Mouse (Mus musculus) heart, postnatal 0 days (tissue): Measurements from ENCODE around the gene Lysmd4. TPM values are rescaled to one million over a fixed set of nuclear protein-coding genes. Genes with fewer than 3 reads are reported as not detected.
"Not testable (repeated sequence)": the region's sequence is repeated elsewhere in the genome, so short reads cannot be mapped to it uniquely, and the experiment has no call there.

ENCODE experiments used
- ATAC-seq: fragments of 200-750 bp; cut with Nextera tagmentation; 2 replicates; pipeline ENCODE4 v1.8.0; 2017; ENCODE audit warnings: low read depth, moderate number of reproducible peaks, moderate library complexity; ENCODE audit not compliant: insufficient read depth
- DNase-seq: peaks from one replicate; pipeline ENCODE4 v3.0.0-alpha.2; 2016; ENCODE audit warnings: low spot score
- H3K27ac ChIP-seq: fragments of 300-500 bp; sonication (generic); 2 replicates; pipeline ENCODE4 v1.5.1; 2014; ENCODE audit warnings: low read depth, mild to moderate bottlenecking
- H3K27me3 ChIP-seq: fragments of 300-500 bp; sonication (generic); 2 replicates; pipeline ENCODE4 v1.6.1; 2014; ENCODE audit warnings: low read length, mixed read lengths; ENCODE audit not compliant: control insufficient read depth, insufficient read depth
- H3K36me3 ChIP-seq: fragments of 300-500 bp; sonication (generic); replicated peaks from 2 replicates; pipeline ENCODE4 v1.6.1; 2014; ENCODE audit warnings: low read length, mixed read lengths; ENCODE audit not compliant: control insufficient read depth, insufficient read depth
- H3K4me1 ChIP-seq: fragments of 300-500 bp; sonication (generic); 2 replicates; pipeline ENCODE4 v1.6.1; 2014; ENCODE audit warnings: antibody characterized with exemption; ENCODE audit not compliant: control insufficient read depth, insufficient read depth
- H3K4me2 ChIP-seq: fragments of 300-500 bp; sonication (generic); 2 replicates; pipeline ENCODE4 v1.6.1; 2014; ENCODE audit warnings: low read depth, mild to moderate bottlenecking, low read length, moderate library complexity
- H3K4me3 ChIP-seq: fragments of 300-500 bp; sonication (generic); 2 replicates; pipeline ENCODE4 v1.5.1; 2014; ENCODE audit warnings: low read depth, low read length
- H3K9ac ChIP-seq: fragments of 300-500 bp; sonication (generic); replicated peaks from 2 replicates; pipeline ENCODE4 v1.6.1; 2014; ENCODE audit warnings: low read depth, low read length, mixed read lengths
- H3K9me3 ChIP-seq: fragments of 300-500 bp; sonication (generic); replicated peaks from 2 replicates; pipeline ENCODE4 v1.6.1; 2016; ENCODE audit warnings: low read length; ENCODE audit not compliant: control insufficient read depth
- CTCF ChIP-seq: IDR thresholded peaks from 2 replicates; pipeline ENCODE4 v1.5.1; 2016; ENCODE audit warnings: antibody characterized with exemption, control low read depth, low read depth
- EP300 ChIP-seq: IDR thresholded peaks from 2 replicates; pipeline ENCODE4 v1.6.1; 2016; ENCODE audit warnings: antibody characterized with exemption, low read depth
- WGBS: fragments of 180-500 bp; shearing (Covaris S2); extraction: QIAGEN DNeasy Blood & Tissue Kit; methylation state at CpG from one replicate; pipeline ENCODE4 v1.1.7; 2014; 5-methylcytosine and 5-hydroxymethylcytosine counted together
- polyA plus RNA-seq: library from polyadenylated mRNA; unstranded; fragments of >200 nt; fragmentation: Nextera tagmentation; extraction: Ambion mirVana; gene quantifications from 2 replicates; pipeline ENCODE4 v1.2.1, GENCODE M21; 2015
- total RNA-seq: library from RNA; depleted of rRNA; stranded (reverse); fragments of >200 nt; gene quantifications from 2 replicates; pipeline ENCODE4 v1.2.3, GENCODE M21; 2014; ENCODE audit warnings: low replicate concordance

Gene Lysmd4
- total and polyA plus RNA-seq, 2 experiments from 2014 or later, result 15.0 to 15.9 TPM

- WGBS, result 20% methylated on average over 4 of the region's 4 CpGs
- H3K27me3 ChIP-seq, H3K9ac ChIP-seq, H3K4me3 ChIP-seq, H3K9me3 ChIP-seq: not testable (repeated sequence)
- peaks cover 19% of the 10 kb centered on the region for H3K36me3 ChIP-seq
- ATAC-seq (peak; percentile 69), DNase-seq (peak; percentile 64)
- H3K4me1 ChIP-seq, result peaks cover 25% of the 10 kb centered on the region
- peak overlapping the region; percentile 20 for H3K4me2 ChIP-seq
- peak overlapping the region; percentile 51 for H3K27ac ChIP-seq
- TF ChIP-seq EP300, result 0 out of 2 replicates have a peak, but pooled peaks have one; percentile 33
These were observed 48.1 kb downstream of the Lysmd4 start for GRCm38 (mm10) chr7:67270447-67270846.

DNA sequence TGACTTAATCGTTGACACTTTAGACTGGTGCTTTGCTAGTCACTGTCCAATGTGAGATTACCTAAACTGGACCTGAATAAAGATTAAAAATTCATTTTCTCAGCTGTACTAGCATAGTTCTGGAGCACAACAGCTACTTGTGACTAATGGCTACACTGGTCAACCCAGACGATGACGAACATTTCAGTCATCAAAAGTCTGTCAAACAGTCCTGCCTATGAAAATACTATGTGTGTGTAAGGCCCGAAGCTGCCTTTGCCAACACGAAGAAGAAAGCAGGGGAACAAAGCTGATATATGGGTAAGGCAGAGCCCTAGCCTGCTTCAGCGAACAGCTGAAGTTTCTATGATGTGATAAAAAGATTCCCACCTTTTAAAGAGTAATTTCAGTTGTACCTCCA is 61.2 kb downstream of the Lysmd4 start:
- Histone ChIP-seq H3K4me3 (no peak overlapping the region), H3K9ac (no peak overlapping the region), H3K4me1 (peaks cover 18% of the 10 kb centered on the region; the same call in 1 of the 2 replicates), H3K9me3 (no peaks in the 10 kb centered on the region), H3K27ac (no peak overlapping the region), H3K36me3 (peaks cover 20% of the 10 kb centered on the region), H3K4me2 (no peak overlapping the region), H3K27me3 (no peaks in the 10 kb centered on the region)
- ATAC-seq (no peak), DNase-seq (no peak)
- 92% methylated on average over 6 of the region's 6 CpGs for WGBS
- TF ChIP-seq EP300 (no peak), CTCF (no peak)

DNA sequence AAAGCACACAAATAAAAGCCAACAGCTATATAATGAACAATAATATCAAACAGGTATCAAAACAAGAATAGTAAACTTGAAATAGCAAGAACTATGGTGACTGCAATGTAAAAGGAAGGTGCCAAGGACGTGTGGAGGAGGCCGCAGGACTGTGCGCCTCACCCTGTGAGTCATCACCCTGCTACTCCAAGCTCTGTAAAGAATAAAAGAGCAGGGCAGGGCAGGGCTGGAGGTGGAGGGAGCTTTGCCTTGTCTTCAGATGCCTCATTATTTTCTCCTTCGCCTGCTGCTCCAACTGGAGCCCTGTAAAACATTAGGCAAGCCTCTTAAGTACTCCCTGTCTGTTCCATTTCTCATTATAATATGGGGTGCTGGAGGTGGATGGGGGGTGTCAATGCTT is 65.1 kb downstream of the Lysmd4 start:
- TF ChIP-seq EP300, result no peak
- TF ChIP-seq CTCF, result no peak
- DNase-seq (no peak), ATAC-seq (no peak)
- Histone ChIP-seq H3K4me2 (no peak overlapping the region), H3K36me3 (peaks cover 24% of the 10 kb centered on the region; the same call in 1 of the 2 replicates), H3K27ac (0 out of 2 replicates have a peak overlapping the region, but pooled peaks have one; percentile 25), H3K4me3 (no peak overlapping the region), H3K27me3 (no peaks in the 10 kb centered on the region), H3K9me3 (no peaks in the 10 kb centered on the region), H3K9ac (no peak overlapping the region), H3K4me1 (peaks cover 18% of the 10 kb centered on the region; the same call in 1 of the 2 replicates)
- WGBS, result 62% methylated on average over 4 of the region's 4 CpGs

- H3K27me3 ChIP-seq, result no peaks in the 10 kb centered on the region
- no peak overlapping the region for H3K4me3 ChIP-seq
- H3K4me2 ChIP-seq, result no peak overlapping the region
- DNase-seq, result no peak
- peaks cover 13% of the 10 kb centered on the region; the same call in 1 of the 2 replicates for H3K4me1 ChIP-seq
- no peak overlapping the region for H3K9ac ChIP-seq
- 80% methylated on average over 1 of the region's 1 CpGs for whole genome bisulfite sequencing
- no peak overlapping the region for H3K27ac ChIP-seq
- TF ChIP-seq CTCF, result no peak
- no peak for TF ChIP-seq EP300
- peaks cover 30% of the 10 kb centered on the region for H3K36me3 ChIP-seq
- no peak for ATAC-seq
- no peaks in the 10 kb centered on the region for H3K9me3 ChIP-seq
These were observed 69.0 kb downstream of the Lysmd4 start for GRCm38 (mm10) chr7:67291356-67291755.

DNA sequence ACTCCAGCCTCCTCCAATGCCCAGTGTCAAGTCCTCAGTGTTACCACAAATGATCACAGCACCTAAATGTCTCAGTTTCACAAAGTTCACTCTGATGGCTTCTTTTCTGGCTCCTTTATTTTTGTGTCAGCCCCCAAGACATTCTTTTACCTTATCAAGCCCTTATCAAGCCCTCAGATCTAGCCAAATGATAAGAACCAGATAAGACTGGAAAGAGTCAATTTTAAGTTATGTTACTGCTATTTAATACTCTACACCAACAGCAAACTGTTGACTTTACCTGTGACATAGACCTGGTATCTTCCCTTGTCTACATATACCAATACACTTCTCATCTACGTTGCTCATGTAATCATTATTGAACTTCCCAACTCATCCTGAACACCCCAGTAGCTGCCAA is 74.1 kb downstream of the Lysmd4 start:
- DNase-seq (no peak), ATAC-seq (no peak; the same call in 1 of the 2 replicates)
- Histone ChIP-seq H3K4me2 (no peak overlapping the region), H3K4me1 (no peaks in the 10 kb centered on the region), H3K4me3 (no peak overlapping the region), H3K36me3 (peaks cover 13% of the 10 kb centered on the region; the same call in 1 of the 2 replicates), H3K27ac (no peak overlapping the region), H3K27me3 (no peaks in the 10 kb centered on the region), H3K9ac (no peak overlapping the region), H3K9me3 (no peaks in the 10 kb centered on the region)
- no peak for TF ChIP-seq CTCF
- TF ChIP-seq EP300, result no peak
- WGBS, result 89% methylated on average over 1 of the region's 1 CpGs

- TF ChIP-seq CTCF (no peak), EP300 (no peak)
- no peak overlapping the region for H3K4me3 ChIP-seq
- H3K9ac ChIP-seq, result no peak overlapping the region
- no peaks in the 10 kb centered on the region for H3K9me3 ChIP-seq
- DNase-seq (no peak), ATAC-seq (no peak)
- H3K36me3 ChIP-seq, result no peaks in the 10 kb centered on the region
- 24% methylated on average over 3 of the region's 3 CpGs for WGBS
- no peak overlapping the region for H3K27ac ChIP-seq
- H3K27me3 ChIP-seq, result no peaks in the 10 kb centered on the region
- no peaks in the 10 kb centered on the region for H3K4me1 ChIP-seq
- no peak overlapping the region for H3K4me2 ChIP-seq
These were observed 82.6 kb downstream of the Lysmd4 start for GRCm38 (mm10) chr7:67304937-67305336.
